Mouse (Mus musculus): ENCODE measurements at regions not wholly inside any gene's neighbourhood (a gene's known extent, or its start where the extent isn't known, plus 50 kb on each side); places are given as distances from the start of the nearest gene placed in this dataset.
A peak's percentile ranks its signal among the peaks of the same experiment; 100 is the strongest.

- H3K27me3 ChIP-seq (replicated peaks; ENCODE audit: control insufficient read depth, insufficient read depth, low read length), result no peaks in the 10 kb centered on the region
- no peak overlapping the region for H3K4me3 ChIP-seq (ENCODE audit: low read depth, low read length)
- H3K27ac ChIP-seq (ENCODE audit: low read depth), result no peak overlapping the region
- H3K9me3 ChIP-seq (ENCODE audit: control insufficient read depth, low read length), result no peaks in the 10 kb centered on the region
- ATAC-seq (replicated peaks; ENCODE audit: low FRiP score, low TSS enrichment, low read depth) (no peak), DNase-seq (ENCODE audit: low spot score) (peak; percentile 13)
- H3K4me1 ChIP-seq (replicated peaks; ENCODE audit: control insufficient read depth, insufficient read depth, low read length), result no peaks in the 10 kb centered on the region
- H3K9ac ChIP-seq (ENCODE audit: low read length), result no peak overlapping the region
- no peaks in the 10 kb centered on the region for H3K36me3 ChIP-seq (ENCODE audit: control insufficient read depth, insufficient read depth, low read length)
- no peak overlapping the region for H3K4me2 ChIP-seq (ENCODE audit: low read length)
- WGBS, result 67% methylated on average over 2 of the region's 2 CpGs
Measured at GRCm38 (mm10) chr6:148517536-148518245, 73.5 kb upstream of the Tmtc1 start.

GRCm38 (mm10) chr6:148516654-148517053, 72.5 kb upstream of the Tmtc1 start:
- WGBS, result 79% methylated on average over 4 of the region's 4 CpGs
- Histone ChIP-seq H3K4me1 (replicated peaks; ENCODE audit: control insufficient read depth, insufficient read depth, low read length) (no peaks in the 10 kb centered on the region), H3K36me3 (ENCODE audit: control insufficient read depth, insufficient read depth, low read length) (no peaks in the 10 kb centered on the region), H3K9ac (ENCODE audit: low read length) (no peak overlapping the region), H3K27ac (ENCODE audit: low read depth) (no peak overlapping the region), H3K4me2 (ENCODE audit: low read length) (no peak overlapping the region), H3K4me3 (ENCODE audit: low read depth, low read length) (no peak overlapping the region), H3K27me3 (replicated peaks; ENCODE audit: control insufficient read depth, insufficient read depth, low read length) (no peaks in the 10 kb centered on the region), H3K9me3 (ENCODE audit: control insufficient read depth, low read length) (no peaks in the 10 kb centered on the region)
- peak; percentile 33 for DNase-seq (ENCODE audit: low spot score)
- no peak for ATAC-seq (replicated peaks; ENCODE audit: low FRiP score, low TSS enrichment, low read depth)

GRCm38 (mm10) chr6:148515105-148515504, 70.9 kb upstream of the Tmtc1 start:
- H3K4me3 ChIP-seq (ENCODE audit: low read depth, low read length), result no peak overlapping the region
- ATAC-seq (replicated peaks; ENCODE audit: low FRiP score, low TSS enrichment, low read depth) (no peak), DNase-seq (ENCODE audit: low spot score) (no peak)
- 84% methylated on average over 6 of the region's 6 CpGs for WGBS
- no peak overlapping the region for H3K4me2 ChIP-seq (ENCODE audit: low read length)
- H3K9me3 ChIP-seq (ENCODE audit: control insufficient read depth, low read length), result no peaks in the 10 kb centered on the region
- H3K27me3 ChIP-seq (replicated peaks; ENCODE audit: control insufficient read depth, insufficient read depth, low read length), result no peaks in the 10 kb centered on the region
- H3K9ac ChIP-seq (ENCODE audit: low read length), result no peak overlapping the region
- no peaks in the 10 kb centered on the region for H3K36me3 ChIP-seq (ENCODE audit: control insufficient read depth, insufficient read depth, low read length)
- no peaks in the 10 kb centered on the region for H3K4me1 ChIP-seq (replicated peaks; ENCODE audit: control insufficient read depth, insufficient read depth, low read length)
- H3K27ac ChIP-seq (ENCODE audit: low read depth), result no peak overlapping the region

GRCm38 (mm10) chr6:148514645-148515044, 70.5 kb upstream of the Tmtc1 start:
- no peak for ATAC-seq (replicated peaks; ENCODE audit: low FRiP score, low TSS enrichment, low read depth)
- 76% methylated on average over 1 of the region's 1 CpGs for WGBS
- no peak for DNase-seq (ENCODE audit: low spot score)
- no peak overlapping the region for H3K4me3 ChIP-seq (ENCODE audit: low read depth, low read length)
- H3K27me3 ChIP-seq (replicated peaks; ENCODE audit: control insufficient read depth, insufficient read depth, low read length), result no peaks in the 10 kb centered on the region
- H3K4me2 ChIP-seq (ENCODE audit: low read length), result no peak overlapping the region
- no peaks in the 10 kb centered on the region for H3K4me1 ChIP-seq (replicated peaks; ENCODE audit: control insufficient read depth, insufficient read depth, low read length)
- no peaks in the 10 kb centered on the region for H3K9me3 ChIP-seq (ENCODE audit: control insufficient read depth, low read length)
- no peaks in the 10 kb centered on the region for H3K36me3 ChIP-seq (ENCODE audit: control insufficient read depth, insufficient read depth, low read length)
- H3K27ac ChIP-seq (ENCODE audit: low read depth), result no peak overlapping the region
- no peak overlapping the region for H3K9ac ChIP-seq (ENCODE audit: low read length)

GRCm38 (mm10) chr6:148514124-148514523, 69.9 kb upstream of the Tmtc1 start:
- H3K27me3 ChIP-seq (replicated peaks; ENCODE audit: control insufficient read depth, insufficient read depth, low read length), result no peaks in the 10 kb centered on the region
- 76% methylated on average over 6 of the region's 6 CpGs for WGBS
- DNase-seq (ENCODE audit: low spot score) (peak; percentile 18), ATAC-seq (replicated peaks; ENCODE audit: low FRiP score, low TSS enrichment, low read depth) (no peak)
- no peak overlapping the region for H3K27ac ChIP-seq (ENCODE audit: low read depth)
- no peaks in the 10 kb centered on the region for H3K36me3 ChIP-seq (ENCODE audit: control insufficient read depth, insufficient read depth, low read length)
- no peaks in the 10 kb centered on the region for H3K4me1 ChIP-seq (replicated peaks; ENCODE audit: control insufficient read depth, insufficient read depth, low read length)
- H3K9ac ChIP-seq (ENCODE audit: low read length), result no peak overlapping the region
- H3K4me2 ChIP-seq (ENCODE audit: low read length), result no peak overlapping the region
- no peaks in the 10 kb centered on the region for H3K9me3 ChIP-seq (ENCODE audit: control insufficient read depth, low read length)
- no peak overlapping the region for H3K4me3 ChIP-seq (ENCODE audit: low read depth, low read length)

- Histone ChIP-seq H3K4me3 (ENCODE audit: low read depth, low read length) (no peak overlapping the region), H3K27me3 (replicated peaks; ENCODE audit: control insufficient read depth, insufficient read depth, low read length) (no peaks in the 10 kb centered on the region), H3K9ac (ENCODE audit: low read length) (no peak overlapping the region), H3K4me2 (ENCODE audit: low read length) (no peak overlapping the region), H3K9me3 (ENCODE audit: control insufficient read depth, low read length) (no peaks in the 10 kb centered on the region), H3K36me3 (ENCODE audit: control insufficient read depth, insufficient read depth, low read length) (no peaks in the 10 kb centered on the region), H3K27ac (ENCODE audit: low read depth) (no peak overlapping the region), H3K4me1 (replicated peaks; ENCODE audit: control insufficient read depth, insufficient read depth, low read length) (no peaks in the 10 kb centered on the region)
- 34% methylated on average over 2 of the region's 2 CpGs for WGBS
- ATAC-seq (replicated peaks; ENCODE audit: low FRiP score, low TSS enrichment, low read depth), result no peak
- DNase-seq (ENCODE audit: low spot score), result peak; percentile 15
Measured at GRCm38 (mm10) chr6:148513134-148513533, 68.9 kb upstream of the Tmtc1 start.

GRCm38 (mm10) chr6:148505325-148505724, 61.1 kb upstream of the Tmtc1 start:
- H3K27me3 ChIP-seq (replicated peaks; ENCODE audit: control insufficient read depth, insufficient read depth, low read length), result no peaks in the 10 kb centered on the region
- 93% methylated on average over 2 of the region's 2 CpGs for WGBS
- H3K4me3 ChIP-seq (ENCODE audit: low read depth, low read length), result no peak overlapping the region
- H3K9me3 ChIP-seq (ENCODE audit: control insufficient read depth, low read length), result no peaks in the 10 kb centered on the region
- DNase-seq (ENCODE audit: low spot score), result no peak
- H3K36me3 ChIP-seq (ENCODE audit: control insufficient read depth, insufficient read depth, low read length), result no peaks in the 10 kb centered on the region
- H3K4me2 ChIP-seq (ENCODE audit: low read length), result no peak overlapping the region
- ATAC-seq (replicated peaks; ENCODE audit: low FRiP score, low TSS enrichment, low read depth), result no peak
- H3K4me1 ChIP-seq (replicated peaks; ENCODE audit: control insufficient read depth, insufficient read depth, low read length), result no peaks in the 10 kb centered on the region
- no peak overlapping the region for H3K9ac ChIP-seq (ENCODE audit: low read length)
- H3K27ac ChIP-seq (ENCODE audit: low read depth), result no peak overlapping the region

GRCm38 (mm10) chr6:148500251-148501179, 56.3 kb upstream of the Tmtc1 start:
- DNase-seq (ENCODE audit: low spot score) (no peak), ATAC-seq (replicated peaks; ENCODE audit: low FRiP score, low TSS enrichment, low read depth) (no peak)
- Histone ChIP-seq H3K4me3 (ENCODE audit: low read depth, low read length) (no peak overlapping the region), H3K27me3 (replicated peaks; ENCODE audit: control insufficient read depth, insufficient read depth, low read length) (no peaks in the 10 kb centered on the region), H3K9me3 (ENCODE audit: control insufficient read depth, low read length) (no peaks in the 10 kb centered on the region), H3K9ac (ENCODE audit: low read length) (no peak overlapping the region), H3K36me3 (ENCODE audit: control insufficient read depth, insufficient read depth, low read length) (no peaks in the 10 kb centered on the region), H3K4me1 (replicated peaks; ENCODE audit: control insufficient read depth, insufficient read depth, low read length) (no peaks in the 10 kb centered on the region), H3K4me2 (ENCODE audit: low read length) (no peak overlapping the region), H3K27ac (ENCODE audit: low read depth) (no peak overlapping the region)
- 45% methylated on average over 9 of the region's 9 CpGs for WGBS
